Mouse (Mus musculus) adrenal gland, postnatal 14 days (tissue): ENCODE results near the gene Rhbdd2. TPM values are rescaled to one million over a fixed set of nuclear protein-coding genes. Genes with fewer than 3 reads are reported as not detected.

ENCODE experiments used
- DNase-seq: peaks from one replicate; pipeline ENCODE4 v3.0.0; 2021; ENCODE audit warnings: mixed read lengths
- total RNA-seq: library from RNA; stranded (reverse); gene quantifications from 2 replicates; pipeline ENCODE4 v1.2.3, GENCODE M21; 2021

The Rhbdd2 gene
- total RNA-seq, 1 experiment from 2014 or later: 34.8 TPM

DNA sequence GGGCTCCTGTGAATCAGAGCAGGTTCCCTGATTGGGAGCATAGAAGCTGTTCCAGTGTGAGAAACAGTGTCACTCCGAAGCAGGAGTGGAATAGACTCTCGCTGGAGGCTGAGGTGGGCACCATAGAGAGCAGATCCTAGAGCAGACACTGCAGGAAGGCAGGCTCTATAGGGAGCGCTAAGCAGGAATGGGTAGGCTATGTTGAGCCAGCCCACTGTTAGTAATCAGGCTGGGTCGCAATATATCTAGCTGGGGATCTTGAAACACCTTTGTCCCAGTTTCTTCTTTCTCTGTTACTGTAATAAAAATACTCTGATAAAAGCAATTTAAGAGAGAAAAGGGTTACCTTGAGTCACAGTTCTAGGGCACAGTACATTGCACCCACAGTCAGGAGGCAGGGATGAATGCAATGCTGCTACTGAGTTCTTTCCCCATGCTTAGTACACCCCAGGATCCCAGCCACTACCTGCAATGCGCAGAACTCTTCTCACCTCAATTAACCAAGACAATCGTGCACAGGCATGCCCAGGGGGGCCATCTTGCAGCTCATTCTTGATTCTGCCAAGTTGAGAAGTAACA, 48.6 kb downstream of the Rhbdd2 start:
- DNase-seq: no peak

- DNase-seq: no peak
These were observed 49.6 kb downstream of the Rhbdd2 start for GRCm38 (mm10) chr5:135682009-135682408.

DNA sequence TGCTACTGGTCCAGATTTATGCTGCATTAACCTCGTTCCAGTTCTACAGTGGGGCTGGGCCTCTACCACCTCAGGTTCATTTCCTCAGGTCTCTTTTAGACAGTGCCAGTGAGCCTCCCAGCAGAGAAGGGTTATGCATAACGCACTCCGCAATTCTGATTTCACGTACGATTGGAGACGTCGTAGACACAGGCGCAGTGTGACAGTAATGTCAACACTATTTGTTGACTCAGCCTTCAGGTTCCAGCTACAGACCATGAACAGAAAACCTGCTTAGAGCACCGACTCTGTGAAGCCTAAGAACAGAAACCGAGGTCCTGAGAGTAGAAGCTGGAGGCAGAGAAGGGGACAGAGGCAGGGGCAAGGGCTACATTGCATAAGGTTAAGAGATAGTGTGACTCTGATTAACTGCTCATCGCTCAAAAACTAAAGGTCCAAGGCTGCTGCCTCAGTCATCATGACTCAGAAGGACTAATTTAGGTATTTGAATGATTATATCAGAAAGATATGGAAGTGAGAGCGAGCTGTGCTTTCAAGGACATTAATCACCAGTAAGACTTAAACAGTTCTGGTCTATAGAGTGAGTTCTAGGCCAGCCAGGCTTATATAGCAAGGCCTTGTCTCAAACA, 50.6 kb downstream of the Rhbdd2 start:
- DNase-seq: peak; percentile 45

- DNase-seq: no peak
These were observed 58.0 kb downstream of the Rhbdd2 start for GRCm38 (mm10) chr5:135690401-135690800.

GRCm38 (mm10) chr5:135691266-135691665, 58.8 kb downstream of the Rhbdd2 start:
- DNase-seq: no peak

DNA sequence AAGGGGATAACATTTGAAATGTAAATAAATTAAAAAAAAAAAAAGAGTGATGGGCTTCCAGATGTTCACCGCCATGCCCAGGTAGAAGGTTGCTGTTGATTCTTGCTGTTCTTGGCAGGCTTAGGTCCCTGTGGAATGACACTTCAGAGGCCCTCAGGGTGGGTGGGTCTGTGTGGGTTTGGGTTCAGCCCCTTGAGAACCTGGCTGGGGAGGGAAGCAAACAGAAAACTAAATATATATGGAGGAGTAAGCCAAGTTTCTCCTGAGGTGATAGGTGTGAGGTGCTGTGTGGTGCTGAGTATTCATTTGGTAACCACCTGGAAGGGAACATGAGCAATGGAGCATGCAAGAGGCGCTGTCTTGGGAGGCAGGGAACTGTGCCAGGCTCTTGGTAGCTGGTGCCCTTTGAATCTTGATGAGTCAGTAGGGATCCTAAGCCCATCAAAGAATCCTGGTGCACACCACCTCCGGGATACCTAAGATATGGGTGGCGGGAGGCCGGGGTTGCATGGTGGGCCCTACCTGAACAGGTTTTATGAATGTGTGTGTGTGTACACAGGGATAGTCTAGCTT, 60.9 kb downstream of the Rhbdd2 start:
- peak; percentile 56 for DNase-seq

GRCm38 (mm10) chr5:135695277-135695721, 62.9 kb downstream of the Rhbdd2 start:
- DNase-seq: peak; percentile 57

Other genes starting within 250 kb of the Rhbdd2 start
- gene Pom121, start 238.1 kb upstream of the Rhbdd2 start, total RNA-seq: 26.0 and 28.2 TPM in 2 replicates
- 31.1 and 38.5 TPM in 2 replicates for gene Hip1, start 87.5 kb upstream of the Rhbdd2 start, total RNA-seq
- not detected in 2 replicates for gene Ccl26, start 69.0 kb upstream of the Rhbdd2 start, total RNA-seq
- 1.6 and 3.1 TPM in 2 replicates for gene Ccl24, start 59.6 kb upstream of the Rhbdd2 start, total RNA-seq
- gene Por, start 37.4 kb downstream of the Rhbdd2 start, total RNA-seq: 190 and 216 TPM in 2 replicates
- 26.8 and 45.4 TPM in 2 replicates for gene Tmem120a, start 111.8 kb downstream of the Rhbdd2 start, total RNA-seq
- 0.30 and 0.37 TPM in 2 replicates for gene Styxl1, start 145.8 kb downstream of the Rhbdd2 start, total RNA-seq
- 957 and 984 TPM in 2 replicates for gene Mdh2, start 145.9 kb downstream of the Rhbdd2 start, total RNA-seq
- gene Srrm3, start 174.3 kb downstream of the Rhbdd2 start, total RNA-seq: 2.7 and 4.3 TPM in 2 replicates